Mouse (Mus musculus) CH12.LX (cell line): Measurements from ENCODE around the gene Slc35e2. TPM values are rescaled to one million over a fixed set of nuclear protein-coding genes. Genes with fewer than 3 reads are reported as not detected.
A peak's percentile ranks its signal among the peaks of the same experiment; 100 is the strongest.

Experiments
- DNase-seq: peaks from one replicate; pipeline ENCODE4 v3.0.0-alpha.2; 2013; ENCODE audit errors: extremely low read depth
- H3K27ac ChIP-seq: 2 replicates; pipeline ENCODE4 v1.5.1; 2012; ENCODE audit warnings: low read depth, mild to moderate bottlenecking, control low read depth, moderate library complexity; ENCODE audit not compliant: insufficient read depth
- H3K27me3 ChIP-seq: replicated peaks from 2 replicates; pipeline ENCODE3; 2012; ENCODE audit warnings: inconsistent platforms
- H3K36me3 ChIP-seq, 2 experiments: replicated peaks in 1 of 2; 2 replicates each; pipeline versions ENCODE3 to v1.6.1; 2012; ENCODE audit warnings: inconsistent platforms in 1 of 2, low read length in 1 of 2, mild to moderate bottlenecking in 1 of 2, mixed read lengths in 1 of 2, moderate library complexity in 1 of 2; ENCODE audit not compliant: control insufficient read depth in 1 of 2, insufficient read depth in 1 of 2
- H3K4me1 ChIP-seq, 2 experiments: 2 replicates each; pipeline ENCODE4 v1.6.1; 2012; ENCODE audit warnings: inconsistent platforms in 1 of 2, moderate library complexity in 1 of 2; ENCODE audit not compliant: insufficient read depth in 2 of 2, control insufficient read depth in 1 of 2
- H3K4me2 ChIP-seq: 2 replicates; pipeline ENCODE4 v1.6.1; 2012; ENCODE audit warnings: low read depth, mild to moderate bottlenecking, control low read depth; ENCODE audit not compliant: poor library complexity, insufficient read depth, severe bottlenecking
- H3K4me3 ChIP-seq, 3 experiments: fragments of 150-350 bp in 1 of 3; sonication (generic) in 1 of 3; replicated peaks in 1 of 3; 2 replicates each; pipeline versions ENCODE3 to v1.5.1; 2011 to 2012; ENCODE audit warnings: low read depth in 2 of 3, low read length in 2 of 3, mild to moderate bottlenecking in 2 of 3, moderate library complexity in 2 of 3, control low read depth in 1 of 3, improper control_type of control experiment in 1 of 3, inconsistent platforms in 1 of 3, mixed read lengths in 1 of 3; ENCODE audit not compliant: poor library complexity in 1 of 3
- H3K79me2 ChIP-seq: replicated peaks from 2 replicates; pipeline ENCODE4 v1.6.1; 2012; ENCODE audit warnings: mild to moderate bottlenecking, moderate library complexity; ENCODE audit not compliant: control insufficient read depth, poor library complexity, insufficient read depth, severe bottlenecking; ENCODE audit errors: extremely low read depth
- H3K9ac ChIP-seq: 2 replicates; pipeline ENCODE4 v1.6.1; 2012; ENCODE audit warnings: low read depth, mild to moderate bottlenecking, control low read depth, moderate library complexity; ENCODE audit not compliant: insufficient read depth
- H3K9me3 ChIP-seq: replicated peaks from 2 replicates; pipeline ENCODE3; 2012; ENCODE audit warnings: low read length, inconsistent platforms, mixed read lengths
- CHD2 ChIP-seq: IDR thresholded peaks from 2 replicates; pipeline ENCODE4 v1.6.1; 2011; ENCODE audit warnings: low read length, improper control_type of control experiment
- CTCF ChIP-seq, 2 experiments: IDR thresholded peaks in 1 of 2; conservative IDR thresholded peaks in 1 of 2; 2 replicates each; pipeline ENCODE4 v1.5.1; 2011 to 2012; ENCODE audit warnings: low read depth in 2 of 2, low read length in 2 of 2, improper control_type of control experiment in 1 of 2, inconsistent platforms in 1 of 2, mild to moderate bottlenecking in 1 of 2, moderate library complexity in 1 of 2
- E2F4 ChIP-seq: IDR thresholded peaks from 2 replicates; pipeline ENCODE4 v1.6.1; 2011; ENCODE audit warnings: low read depth, low read length, improper control_type of control experiment; ENCODE audit not compliant: insufficient replicate concordance
- ETS1 ChIP-seq: conservative IDR thresholded peaks from 2 replicates; pipeline ENCODE4 v1.6.1; 2012; ENCODE audit warnings: low read depth, mild to moderate bottlenecking, inconsistent platforms, low read length, improper control_type of control experiment, moderate library complexity
- GABPA ChIP-seq: IDR thresholded peaks from 2 replicates; pipeline ENCODE4 v1.6.1; 2012; ENCODE audit warnings: low read depth, low read length, improper control_type of control experiment, inconsistent platforms; ENCODE audit not compliant: insufficient replicate concordance
- JUN ChIP-seq: IDR thresholded peaks from 2 replicates; pipeline ENCODE4 v1.6.1; 2011; ENCODE audit warnings: low read depth, mild to moderate bottlenecking, low read length, improper control_type of control experiment, moderate library complexity; ENCODE audit not compliant: insufficient read depth
- JUND ChIP-seq: conservative IDR thresholded peaks from 2 replicates; pipeline ENCODE4 v1.6.1; 2011; ENCODE audit warnings: low read depth, low read length, improper control_type of control experiment
- KAT2A ChIP-seq: IDR thresholded peaks from 2 replicates; pipeline ENCODE4 v1.6.1; 2012; ENCODE audit warnings: low read length, improper control_type of control experiment, inconsistent platforms; ENCODE audit not compliant: insufficient replicate concordance
- MAFK ChIP-seq: IDR thresholded peaks from 2 replicates; pipeline ENCODE4 v1.6.1; 2011; ENCODE audit warnings: low read length, improper control_type of control experiment; ENCODE audit not compliant: insufficient replicate concordance
- MAX ChIP-seq: IDR thresholded peaks from 2 replicates; pipeline ENCODE4 v1.6.1; 2011; ENCODE audit warnings: low read length, improper control_type of control experiment
- MAZ ChIP-seq: IDR thresholded peaks from 2 replicates; pipeline ENCODE4 v1.6.1; 2012; ENCODE audit warnings: low read depth, mild to moderate bottlenecking, inconsistent platforms, low read length, improper control_type of control experiment, moderate library complexity
- MEF2A ChIP-seq: IDR thresholded peaks from 2 replicates; pipeline ENCODE4 v1.6.1; 2014; ENCODE audit warnings: low read depth, mild to moderate bottlenecking, inconsistent platforms, low read length, improper control_type of control experiment, borderline replicate concordance
- MXI1 ChIP-seq: IDR thresholded peaks from 2 replicates; pipeline ENCODE4 v1.6.1; 2011; ENCODE audit warnings: mild to moderate bottlenecking, low read depth, low read length, improper control_type of control experiment
- MYC ChIP-seq: IDR thresholded peaks from 2 replicates; pipeline ENCODE4 v1.6.1; 2011; ENCODE audit warnings: low read depth, mild to moderate bottlenecking, improper control_type of control experiment, low read length
- PAX5 ChIP-seq: IDR thresholded peaks from 2 replicates; pipeline ENCODE4 v1.6.1; 2012; ENCODE audit warnings: low read length, inconsistent platforms, mixed read lengths
- POLR2A ChIP-seq: IDR thresholded peaks from 2 replicates; pipeline ENCODE4 v1.6.1; 2011; ENCODE audit warnings: low read depth, mild to moderate bottlenecking, improper control_type of control experiment, low read length
- TBP ChIP-seq: conservative IDR thresholded peaks from 2 replicates; pipeline ENCODE4 v1.6.1; 2011; ENCODE audit warnings: low read depth, low read length, improper control_type of control experiment
- TCF12 ChIP-seq: IDR thresholded peaks from 2 replicates; pipeline ENCODE4 v1.6.1; 2014; ENCODE audit warnings: low read depth, mild to moderate bottlenecking, inconsistent platforms, low read length, improper control_type of control experiment
- USF1 ChIP-seq: IDR thresholded peaks from 2 replicates; pipeline ENCODE4 v1.6.1; 2014; ENCODE audit warnings: low read depth, mild to moderate bottlenecking, inconsistent platforms, low read length, improper control_type of control experiment
- ZNF384 ChIP-seq: IDR thresholded peaks from 2 replicates; pipeline ENCODE4 v1.6.1; 2012; ENCODE audit warnings: low read depth, low read length, improper control_type of control experiment, inconsistent platforms
- dilution Hi-C: fragments of 300-500 bp; cut with MboI; formaldehyde crosslinking; loops from 2 replicates; pipeline ENCODE4 v1.14.3; 2020; ENCODE audit warnings: low sequenced_read_pairs; ENCODE audit not compliant: extremely low pct_unique_long_range_greater_than_20kb, extremely low pct_ligation_motif_present
- in situ Hi-C: fragments of 300-500 bp; cut with MboI; formaldehyde crosslinking; loops from 3 replicates; pipeline ENCODE4 v1.14.3; 2019; ENCODE audit warnings: low sequenced_read_pairs, low pct_ligation_motif_present, low pct_unique_long_range_greater_than_20kb, mixed read lengths
- polyA plus RNA-seq: library from polyadenylated mRNA; unstranded; fragments of >175 nt; gene quantifications from 2 replicates; pipeline ENCODE4 v1.2.1, GENCODE M21; 2012; ENCODE audit warnings: low read depth; ENCODE audit not compliant: insufficient read length
- total RNA-seq, 2 experiments: library from RNA; depleted of rRNA; stranded (reverse); fragments of 300-350 nt in 1 of 2; fragments of >200 nt in 1 of 2; gene quantifications; 2 replicates each; pipeline ENCODE4 v1.2.3; 2012 to 2014

Gene Slc35e2
- total and polyA plus RNA-seq, 3 experiments: 8.2 to 14.6 (median 9.9) TPM

- TF ChIP-seq TCF12 (peak; percentile 71), MYC (no peak), MAX (peak; percentile 67), MEF2A (no peak), MAZ (peak; percentile 71), MAFK (no peak), TBP (0 out of 2 replicates have a peak, but pooled peaks have one; percentile 5), CTCF (conservative IDR thresholded peaks at IDR 0.05 in 1 of 2, IDR thresholded peaks at IDR 0.05 in 1 of 2; ENCODE audit: low read depth in 2 of 2, low read length in 2 of 2) (peak in 1 of 2 experiments; percentile 74; a peak in 2 of 4 replicates), PAX5 (no peak), KAT2A (0 out of 2 replicates have a peak, but pooled peaks have one; percentile 54), E2F4 (no peak), ETS1 (peak; percentile 40), JUND (no peak), JUN (no peak)
- TF ChIP-seq, all 38 proteins: peak for 24
Measured at GRCm38 (mm10) chr4:155563400-155564231, 37.6 kb upstream of the Slc35e2 start (continued).

GRCm38 (mm10) chr4:155564315-155565069, 36.7 kb upstream of the Slc35e2 start:
- H3K36me3 ChIP-seq: peaks cover 16 to 35% of the 10 kb centered on the region in 2 experiments
- H3K9ac ChIP-seq: peak overlapping the region; percentile 91
- peak overlapping the region; percentile 80 for H3K4me2 ChIP-seq
- peaks cover 51% of the 10 kb centered on the region for H3K79me2 ChIP-seq
- H3K4me1 ChIP-seq: peaks cover 17 to 73% of the 10 kb centered on the region in 2 experiments
- H3K4me3 ChIP-seq: peak overlapping the region; percentile 76 to 88 (median 81)
- in situ Hi-C loops (loop anchor here (5.0 to 10.0 kb wide), 2 partner anchors 50 to 82 kb away; no protein-coding TSS in a partner anchor), dilution Hi-C loops (no loop called here)
- peak overlapping the region; percentile 89 for H3K27ac ChIP-seq
- DNase-seq: no peak
- no peaks in the 10 kb centered on the region for H3K27me3 ChIP-seq
- no peak for TF ChIP-seq ZNF384
- TF ChIP-seq MXI1: no peak
- TF ChIP-seq CHD2: no peak
- TF ChIP-seq JUND: no peak
- TF ChIP-seq GABPA: no peak
- no peak for TF ChIP-seq MAZ
- no peak for TF ChIP-seq USF1
- no peak for TF ChIP-seq POLR2A
- no peak for TF ChIP-seq MEF2A
- no peak for TF ChIP-seq PAX5
- TF ChIP-seq ETS1: no peak
- TF ChIP-seq, all 38 proteins: peak for 0
- no peaks in the 10 kb centered on the region for H3K9me3 ChIP-seq
